Mouse (Mus musculus) MEL (cell line): Measurements from ENCODE around the gene Etv4. TPM values are rescaled to one million over a fixed set of nuclear protein-coding genes. Genes with fewer than 3 reads are reported as not detected.

Experiments used
- DNase-seq: peaks from one replicate; pipeline ENCODE4 v3.0.0; 2011; ENCODE audit warnings: low read depth, low spot score
- H3K27ac ChIP-seq: 2 replicates; pipeline ENCODE4 v1.5.1; 2012; ENCODE audit warnings: low read depth, mild to moderate bottlenecking, control low read depth, low read length, moderate library complexity; ENCODE audit not compliant: control insufficient read depth
- H3K27me3 ChIP-seq, 2 experiments: fragments of 150-350 bp in 1 of 2; sonication (generic) in 1 of 2; 2 replicates each; pipeline ENCODE4 v1.6.1; 2012; ENCODE audit warnings: low read length in 2 of 2, mild to moderate bottlenecking in 2 of 2, improper control_type of control experiment in 1 of 2, moderate library complexity in 1 of 2; ENCODE audit not compliant: insufficient read depth in 2 of 2, control insufficient read depth in 1 of 2
- H3K36me3 ChIP-seq, 2 experiments: 2 replicates each; pipeline ENCODE4 v1.6.1; 2012 to 2014; ENCODE audit warnings: low read length in 2 of 2, improper control_type of control experiment in 1 of 2, inconsistent platforms in 1 of 2, mild to moderate bottlenecking in 1 of 2; ENCODE audit not compliant: insufficient read depth in 2 of 2, control insufficient read depth in 1 of 2
- H3K4me1 ChIP-seq, 2 experiments: fragments of 150-350 bp in 1 of 2; sonication (generic) in 1 of 2; 2 replicates each; pipeline ENCODE4 v1.6.1; 2012; ENCODE audit warnings: low read length in 2 of 2, improper control_type of control experiment in 1 of 2, mild to moderate bottlenecking in 1 of 2; ENCODE audit not compliant: insufficient read depth in 2 of 2, control insufficient read depth in 1 of 2
- H3K4me3 ChIP-seq, 2 experiments: fragments of 150-350 bp in 1 of 2; sonication (generic) in 1 of 2; 2 replicates each; pipeline ENCODE4 v1.5.1; 2012; ENCODE audit warnings: low read depth in 2 of 2, low read length in 2 of 2, mild to moderate bottlenecking in 2 of 2, moderate library complexity in 2 of 2, control low read depth in 1 of 2, improper control_type of control experiment in 1 of 2; ENCODE audit not compliant: control insufficient read depth in 1 of 2, insufficient read depth in 1 of 2
- H3K79me2 ChIP-seq: 2 replicates; pipeline ENCODE4 v1.6.1; 2012; ENCODE audit warnings: mild to moderate bottlenecking, low read length, moderate library complexity; ENCODE audit not compliant: control insufficient read depth, poor library complexity, insufficient read depth
- H3K9ac ChIP-seq: 2 replicates; pipeline ENCODE4 v1.6.1; 2012; ENCODE audit warnings: low read depth, mild to moderate bottlenecking, control low read depth, low read length, moderate library complexity; ENCODE audit not compliant: control insufficient read depth, poor library complexity, severe bottlenecking
- H3K9me3 ChIP-seq: fragments of 150-350 bp; sonication (generic); replicated peaks from 2 replicates; pipeline ENCODE4 v1.6.1; 2012; ENCODE audit warnings: mild to moderate bottlenecking, low read length, improper control_type of control experiment, moderate library complexity; ENCODE audit not compliant: insufficient read depth
- BHLHE40 ChIP-seq: IDR thresholded peaks from 2 replicates; pipeline ENCODE4 v1.6.1; 2012; ENCODE audit warnings: low read depth, mild to moderate bottlenecking, inconsistent platforms, low read length, improper control_type of control experiment, borderline replicate concordance
- CHD1 ChIP-seq: IDR thresholded peaks from 2 replicates; pipeline ENCODE4 v1.6.1; 2012; ENCODE audit warnings: low read depth, mild to moderate bottlenecking, inconsistent platforms, low read length, improper control_type of control experiment
- CTCF ChIP-seq, 3 experiments: IDR thresholded peaks in 2 of 3; conservative IDR thresholded peaks in 1 of 3; 2 replicates each; pipeline ENCODE4 v1.5.1; 2011 to 2012; ENCODE audit warnings: low read length in 3 of 3, low read depth in 2 of 3, mild to moderate bottlenecking in 2 of 3, improper control_type of control experiment in 1 of 3, inconsistent platforms in 1 of 3, mixed read lengths in 1 of 3, moderate library complexity in 1 of 3; ENCODE audit not compliant: control insufficient read depth in 1 of 3, insufficient read depth in 1 of 3, poor library complexity in 1 of 3, severe bottlenecking in 1 of 3
- ELF1 ChIP-seq: IDR thresholded peaks from 2 replicates; pipeline ENCODE4 v1.6.1; 2014; ENCODE audit warnings: low read depth, mild to moderate bottlenecking, inconsistent platforms, low read length, improper control_type of control experiment, moderate library complexity
- HCFC1 ChIP-seq: IDR thresholded peaks from 2 replicates; pipeline ENCODE4 v1.6.1; 2012; ENCODE audit warnings: low read depth, mild to moderate bottlenecking, inconsistent platforms, low read length, improper control_type of control experiment, moderate library complexity
- JUND ChIP-seq: IDR thresholded peaks from 2 replicates; pipeline ENCODE4 v1.6.1; 2011; ENCODE audit warnings: low read depth, mild to moderate bottlenecking, improper control_type of control experiment, low read length
- KAT2A ChIP-seq: conservative IDR thresholded peaks from 2 replicates; pipeline ENCODE4 v1.6.1; 2012; ENCODE audit warnings: low read depth, low read length, improper control_type of control experiment, inconsistent platforms
- MAX ChIP-seq: IDR thresholded peaks from 2 replicates; pipeline ENCODE4 v1.6.1; 2011; ENCODE audit warnings: low read length, improper control_type of control experiment
- MYB ChIP-seq: IDR thresholded peaks from 2 replicates; pipeline ENCODE4 v1.6.1; 2011; ENCODE audit warnings: mild to moderate bottlenecking, low read depth, low read length, improper control_type of control experiment
- MYC ChIP-seq: IDR thresholded peaks from 2 replicates; pipeline ENCODE4 v1.6.1; 2011; ENCODE audit warnings: low read depth, mild to moderate bottlenecking, low read length, improper control_type of control experiment, moderate library complexity
- NRF1 ChIP-seq: IDR thresholded peaks from 2 replicates; pipeline ENCODE4 v1.6.1; 2014; ENCODE audit warnings: low read depth, mild to moderate bottlenecking, inconsistent platforms, low read length, improper control_type of control experiment, moderate library complexity; ENCODE audit not compliant: poor library complexity, insufficient read depth, severe bottlenecking
- RAD21 ChIP-seq: IDR thresholded peaks from 2 replicates; pipeline ENCODE4 v1.6.1; 2011; ENCODE audit warnings: mild to moderate bottlenecking, low read depth, low read length, improper control_type of control experiment
- SIN3A ChIP-seq: IDR thresholded peaks from 2 replicates; pipeline ENCODE4 v1.6.1; 2012; ENCODE audit warnings: low read length, improper control_type of control experiment, inconsistent platforms
- SMC3 ChIP-seq: IDR thresholded peaks from 2 replicates; pipeline ENCODE4 v1.6.1; 2011; ENCODE audit warnings: low read depth, low read length, improper control_type of control experiment
- USF1 ChIP-seq: IDR thresholded peaks from 2 replicates; pipeline ENCODE4 v1.6.1; 2014; ENCODE audit warnings: low read depth, mild to moderate bottlenecking, inconsistent platforms, low read length, improper control_type of control experiment, moderate library complexity
- ZC3H11A ChIP-seq: IDR thresholded peaks from 2 replicates; pipeline ENCODE4 v1.6.1; 2012; ENCODE audit warnings: low read depth, mild to moderate bottlenecking, inconsistent platforms, low read length, improper control_type of control experiment
- ZKSCAN1 ChIP-seq: IDR thresholded peaks from 2 replicates; pipeline ENCODE4 v1.6.1; 2012; ENCODE audit warnings: low read depth, mild to moderate bottlenecking, inconsistent platforms, low read length, improper control_type of control experiment, moderate library complexity
- polyA plus RNA-seq, 2 experiments: library from polyadenylated mRNA; stranded (reverse) in 1 of 2; unstranded in 1 of 2; fragments of >175 nt in 1 of 2; fragments of >200 nt in 1 of 2; gene quantifications; 2 replicates each; pipeline versions ENCODE4 v1.2.1 to v1.2.4; 2012; ENCODE audit warnings: low replicate concordance in 2 of 2, low read depth in 1 of 2; ENCODE audit not compliant: insufficient read length in 2 of 2, insufficient read depth in 1 of 2, missing spikeins in 1 of 2
- total RNA-seq: library from RNA; depleted of rRNA; stranded (reverse); fragments of 300-350 nt; gene quantifications from 2 replicates; pipeline ENCODE4 v1.2.3, GENCODE M21; 2012

The Etv4 gene
- total and polyA plus RNA-seq, 3 experiments = 16.5 to 22.1 TPM; not detected in 1

- H3K27ac ChIP-seq = no peak overlapping the region
- no peaks in the 10 kb centered on the region; the same call in 1 of the 2 replicates for H3K79me2 ChIP-seq
- no peak overlapping the region for H3K9ac ChIP-seq
- H3K4me1 ChIP-seq = no peaks in the 10 kb centered on the region
- DNase-seq = peak; percentile 82
- no peaks in the 10 kb centered on the region for H3K9me3 ChIP-seq
- TF ChIP-seq RAD21 (peak; percentile 16), USF1 (no peak), CTCF (IDR thresholded peaks at IDR 0.05 in 2 of 3, conservative IDR thresholded peaks at IDR 0.05 in 1 of 3; ENCODE audit: control insufficient read depth in 1 of 3, insufficient read depth in 1 of 3, low read depth in 2 of 3, low read length in 3 of 3, poor library complexity in 1 of 3, severe bottlenecking in 1 of 3) (peak; percentile 87 to 99 (median 89)), KAT2A (no peak), SMC3 (0 out of 2 replicates have a peak, but pooled peaks have one; percentile 28)
- peaks cover 0 to 11% of the 10 kb centered on the region in 2 experiments; a peak in 2 of 4 replicates for H3K27me3 ChIP-seq
- H3K36me3 ChIP-seq = no peaks in the 10 kb centered on the region; a peak in 1 of 4 replicates
- no peak overlapping the region for H3K4me3 ChIP-seq
Observed at GRCm38 (mm10) chr11:101814375-101815102, 29.4 kb upstream of the Etv4 start.

- no peaks in the 10 kb centered on the region; the same call in 1 of the 2 replicates for H3K79me2 ChIP-seq
- no peaks in the 10 kb centered on the region for H3K9me3 ChIP-seq
- peak overlapping the region; percentile 61 for H3K9ac ChIP-seq
- TF ChIP-seq CTCF (IDR thresholded peaks at IDR 0.05 in 2 of 3, conservative IDR thresholded peaks at IDR 0.05 in 1 of 3; ENCODE audit: control insufficient read depth in 1 of 3, insufficient read depth in 1 of 3, low read depth in 2 of 3, low read length in 3 of 3, poor library complexity in 1 of 3, severe bottlenecking in 1 of 3) (peak; percentile 83 to 99 (median 98)), JUND (no peak), SIN3A (0 out of 2 replicates have a peak, but pooled peaks have one; percentile 28), CHD1 (no peak), ZC3H11A (peak; percentile 73), ELF1 (0 out of 2 replicates have a peak, but pooled peaks have one; percentile 28), SMC3 (peak; percentile 82), RAD21 (peak; percentile 94), NRF1 (no peak), MYB (no peak), MAX (no peak; the same call in 1 of the 2 replicates), MYC (0 out of 2 replicates have a peak, but pooled peaks have one; percentile 52), ZKSCAN1 (no peak), BHLHE40 (peak; percentile 54; the same call in 1 of the 2 replicates), HCFC1 (no peak)
- TF ChIP-seq, all 39 proteins: peak for 8
- Histone ChIP-seq H3K27me3 (peaks cover 0 to 11% of the 10 kb centered on the region in 2 experiments; a peak in 2 of 4 replicates), H3K4me3 (peak overlapping the region in 1 of 2 experiments; percentile 59; a peak in 2 of 4 replicates), H3K36me3 (no peaks in the 10 kb centered on the region; a peak in 1 of 4 replicates), H3K27ac (no peak overlapping the region), H3K4me1 (no peaks in the 10 kb centered on the region)
- DNase-seq = peak; percentile 83
Observed at GRCm38 (mm10) chr11:101813259-101813658, 28.1 kb upstream of the Etv4 start.
